Mouse (Mus musculus) layer of hippocampus, postnatal 25 days (tissue): ENCODE results near the gene Olfr862. TPM values are rescaled to one million over a fixed set of nuclear protein-coding genes. Genes with fewer than 3 reads are reported as not detected.

Source experiments
- DNase-seq, 2 experiments: peaks; one replicate each; pipeline ENCODE4 v3.0.0; 2022; ENCODE audit warnings: mixed read lengths in 2 of 2, low spot score in 1 of 2; ENCODE audit errors: extremely low spot score in 1 of 2
- total RNA-seq, 2 experiments: library from RNA; stranded (reverse); gene quantifications; 2 replicates each; pipeline ENCODE4 v1.2.3; 2021

Gene Olfr862
- not detected for total RNA-seq

GRCm38 (mm10) chr9:19887904-19888303 is at the start of gene Olfr862:
Gene Olfr862 (minus strand): TSS chr9:19888004.
- DNase-seq = no peak

GRCm38 (mm10) chr9:19916565-19916964 is 28.8 kb upstream of the Olfr862 start, which contains the start of gene Olfr77:
Gene Olfr77 (plus strand): TSS chr9:19916865.
- DNase-seq = no peak

GRCm38 (mm10) chr9:19911170-19911569 is 23.4 kb upstream of the Olfr862 start:
- DNase-seq = no peak

GRCm38 (mm10) chr9:19849647-19850046 is 38.2 kb downstream of the Olfr862 start, which contains the start of gene Olfr860:
Gene Olfr860 (minus strand): TSS chr9:19849747.
- DNase-seq = no peak

Other genes starting within 250 kb of the Olfr862 start
- not detected for gene Olfr857, start 178.6 kb downstream of the Olfr862 start, total RNA-seq
- not detected for gene Olfr58, start 107.7 kb downstream of the Olfr862 start, total RNA-seq
- not detected for gene Olfr859, start 83.1 kb downstream of the Olfr862 start, total RNA-seq
- gene Olfr860, start 38.3 kb downstream of the Olfr862 start, total RNA-seq = not detected
- not detected for gene Olfr77, start 28.9 kb upstream of the Olfr862 start, total RNA-seq
- not detected for gene Olfr866, start 140.0 kb upstream of the Olfr862 start, total RNA-seq
- gene Olfr867, start 169.6 kb upstream of the Olfr862 start, total RNA-seq = not detected
- gene Olfr868, start 210.6 kb upstream of the Olfr862 start, total RNA-seq = not detected
- not detected for gene Olfr869, start 241.0 kb upstream of the Olfr862 start, total RNA-seq